Mouse (Mus musculus) ovary, postnatal 10 days (tissue): ENCODE results near the gene Cfdp1.

Experiments used
- DNase-seq: peaks from one replicate; pipeline ENCODE4 v3.0.0; 2022; ENCODE audit warnings: low spot score

Gene Cfdp1

GRCm38 (mm10) chr8:111793324-111793917 lies 60.7 kb downstream of the Cfdp1 start:
- DNase-seq = no peak

- DNase-seq = no peak
Measured at GRCm38 (mm10) chr8:111789639-111790038, 64.5 kb downstream of the Cfdp1 start.

GRCm38 (mm10) chr8:111789200-111789599 lies 64.9 kb downstream of the Cfdp1 start:
- DNase-seq = no peak

- no peak for DNase-seq
Measured at GRCm38 (mm10) chr8:111788497-111788896, 65.6 kb downstream of the Cfdp1 start.

- no peak for DNase-seq
Measured at GRCm38 (mm10) chr8:111788085-111788484, 66.0 kb downstream of the Cfdp1 start.

- no peak for DNase-seq
Measured at GRCm38 (mm10) chr8:111787683-111788082, 66.4 kb downstream of the Cfdp1 start.

- DNase-seq = no peak
Measured at GRCm38 (mm10) chr8:111786701-111787588, 67.1 kb downstream of the Cfdp1 start.

GRCm38 (mm10) chr8:111786116-111786515 lies 68.0 kb downstream of the Cfdp1 start:
- DNase-seq = no peak

GRCm38 (mm10) chr8:111782671-111783394 lies 71.3 kb downstream of the Cfdp1 start:
- no peak for DNase-seq

- DNase-seq = no peak
Measured at GRCm38 (mm10) chr8:111782161-111782560, 71.9 kb downstream of the Cfdp1 start.

- no peak for DNase-seq
Measured at GRCm38 (mm10) chr8:111780697-111781424, 73.2 kb downstream of the Cfdp1 start.

GRCm38 (mm10) chr8:111779690-111780089 lies 74.4 kb downstream of the Cfdp1 start:
- DNase-seq = no peak

GRCm38 (mm10) chr8:111778801-111779200 lies 75.3 kb downstream of the Cfdp1 start:
- no peak for DNase-seq

- no peak for DNase-seq
Measured at GRCm38 (mm10) chr8:111776492-111776891, 77.6 kb downstream of the Cfdp1 start.

GRCm38 (mm10) chr8:111775766-111776165 lies 78.3 kb downstream of the Cfdp1 start:
- DNase-seq = no peak

- DNase-seq = no peak
Measured at GRCm38 (mm10) chr8:111773476-111773875, 80.6 kb downstream of the Cfdp1 start.

- DNase-seq = no peak
Measured at GRCm38 (mm10) chr8:111773057-111773456, 81.0 kb downstream of the Cfdp1 start.

GRCm38 (mm10) chr8:111772083-111772482 lies 82.0 kb downstream of the Cfdp1 start:
- DNase-seq = no peak

- no peak for DNase-seq
Measured at GRCm38 (mm10) chr8:111771625-111772020, 82.5 kb downstream of the Cfdp1 start.

- DNase-seq = no peak
Measured at GRCm38 (mm10) chr8:111770958-111771624, 83.0 kb downstream of the Cfdp1 start.

GRCm38 (mm10) chr8:111769764-111770428 lies 84.2 kb downstream of the Cfdp1 start:
- no peak for DNase-seq
